Mouse (Mus musculus): Measurements from ENCODE around the gene Samd7. TPM values are rescaled to one million over a fixed set of nuclear protein-coding genes. Genes with fewer than 3 reads are reported as not detected.
A peak's percentile ranks its signal among the peaks of the same experiment; 100 is the strongest.

The Samd7 gene
- polyA plus RNA-seq, 1 experiment from 2014 or later = not detected

- 80% methylated on average over 7 of the region's 7 CpGs for WGBS
- H3K4me3 ChIP-seq = no peak overlapping the region
- no peak overlapping the region for H3K27ac ChIP-seq (replicated peaks)
- no peak for ATAC-seq (ENCODE audit: low FRiP score, low read depth)
- H3K9ac ChIP-seq (replicated peaks) = no peak overlapping the region
- no peaks in the 10 kb centered on the region for H3K4me1 ChIP-seq
- no peak overlapping the region for H3K4me2 ChIP-seq (replicated peaks)
- no peaks in the 10 kb centered on the region for H3K36me3 ChIP-seq
- no peaks in the 10 kb centered on the region for H3K9me3 ChIP-seq
- no peaks in the 10 kb centered on the region for H3K27me3 ChIP-seq
Observed at GRCm38 (mm10) chr3:30766177-30766576, 20.1 kb downstream of the Samd7 start.

GRCm38 (mm10) chr3:30767271-30767670 lies 21.2 kb downstream of the Samd7 start:
- ATAC-seq (ENCODE audit: low FRiP score, low read depth) = no peak
- no peaks in the 10 kb centered on the region for H3K4me1 ChIP-seq
- no peak overlapping the region for H3K4me3 ChIP-seq
- H3K9ac ChIP-seq (replicated peaks) = no peak overlapping the region
- no peak overlapping the region for H3K27ac ChIP-seq (replicated peaks)
- H3K9me3 ChIP-seq = no peaks in the 10 kb centered on the region
- 90% methylated on average over 6 of the region's 6 CpGs for WGBS
- H3K4me2 ChIP-seq (replicated peaks) = no peak overlapping the region
- no peaks in the 10 kb centered on the region for H3K36me3 ChIP-seq
- H3K27me3 ChIP-seq = no peaks in the 10 kb centered on the region

GRCm38 (mm10) chr3:30769755-30770515 lies 23.8 kb downstream of the Samd7 start:
- Histone ChIP-seq H3K4me3 (no peak overlapping the region), H3K9me3 (no peaks in the 10 kb centered on the region), H3K4me2 (replicated peaks) (no peak overlapping the region), H3K36me3 (no peaks in the 10 kb centered on the region), H3K9ac (replicated peaks) (no peak overlapping the region), H3K27me3 (no peaks in the 10 kb centered on the region), H3K27ac (replicated peaks) (no peak overlapping the region), H3K4me1 (no peaks in the 10 kb centered on the region)
- 72% methylated on average over 10 of the region's 10 CpGs for WGBS
- no peak for ATAC-seq (ENCODE audit: low FRiP score, low read depth)

- no peaks in the 10 kb centered on the region for H3K27me3 ChIP-seq
- no peak overlapping the region for H3K4me3 ChIP-seq
- H3K9me3 ChIP-seq = no peaks in the 10 kb centered on the region
- no peaks in the 10 kb centered on the region for H3K4me1 ChIP-seq
- H3K36me3 ChIP-seq = no peaks in the 10 kb centered on the region
- 93% methylated on average over 1 of the region's 1 CpGs for WGBS
- H3K4me2 ChIP-seq (replicated peaks) = no peak overlapping the region
- no peak overlapping the region for H3K9ac ChIP-seq (replicated peaks)
- no peak overlapping the region for H3K27ac ChIP-seq (replicated peaks)
- no peak for ATAC-seq (ENCODE audit: low FRiP score, low read depth)
Observed at GRCm38 (mm10) chr3:30771560-30771959, 25.5 kb downstream of the Samd7 start.

GRCm38 (mm10) chr3:30772631-30773030 lies 26.5 kb downstream of the Samd7 start:
- Histone ChIP-seq H3K4me1 (no peaks in the 10 kb centered on the region), H3K27me3 (no peaks in the 10 kb centered on the region), H3K27ac (replicated peaks) (no peak overlapping the region), H3K36me3 (no peaks in the 10 kb centered on the region), H3K9ac (replicated peaks) (no peak overlapping the region), H3K9me3 (no peaks in the 10 kb centered on the region), H3K4me2 (replicated peaks) (no peak overlapping the region), H3K4me3 (no peak overlapping the region)
- ATAC-seq (ENCODE audit: low FRiP score, low read depth) = no peak
- WGBS = 79% methylated on average over 4 of the region's 4 CpGs

- WGBS = 92% methylated on average over 5 of the region's 5 CpGs
- no peak overlapping the region for H3K4me2 ChIP-seq (replicated peaks)
- no peak overlapping the region for H3K9ac ChIP-seq (replicated peaks)
- H3K27me3 ChIP-seq = no peaks in the 10 kb centered on the region
- H3K4me3 ChIP-seq = no peak overlapping the region
- no peak for ATAC-seq (ENCODE audit: low FRiP score, low read depth)
- no peaks in the 10 kb centered on the region for H3K9me3 ChIP-seq
- no peaks in the 10 kb centered on the region for H3K36me3 ChIP-seq
- H3K4me1 ChIP-seq = no peaks in the 10 kb centered on the region
- no peak overlapping the region for H3K27ac ChIP-seq (replicated peaks)
Observed at GRCm38 (mm10) chr3:30774677-30775076, 28.6 kb downstream of the Samd7 start.

GRCm38 (mm10) chr3:30777984-30778383 lies 31.9 kb downstream of the Samd7 start:
- no peak overlapping the region for H3K4me3 ChIP-seq
- H3K4me1 ChIP-seq = no peaks in the 10 kb centered on the region
- H3K27me3 ChIP-seq = no peaks in the 10 kb centered on the region
- no peak overlapping the region for H3K4me2 ChIP-seq (replicated peaks)
- no peak for ATAC-seq (ENCODE audit: low FRiP score, low read depth)
- H3K36me3 ChIP-seq = no peaks in the 10 kb centered on the region
- no peaks in the 10 kb centered on the region for H3K9me3 ChIP-seq
- WGBS = 77% methylated on average over 5 of the region's 5 CpGs
- no peak overlapping the region for H3K9ac ChIP-seq (replicated peaks)
- no peak overlapping the region for H3K27ac ChIP-seq (replicated peaks)

- no peaks in the 10 kb centered on the region for H3K4me1 ChIP-seq
- 21% methylated on average over 5 of the region's 5 CpGs for WGBS
Observed at GRCm38 (mm10) chr3:30788531-30788930, 42.4 kb downstream of the Samd7 start.

GRCm38 (mm10) chr3:30792737-30793402 lies 46.8 kb downstream of the Samd7 start, which contains the start of gene Sec62:
TSS of gene Sec62 (plus strand) at chr3:30792875.
- Histone ChIP-seq H3K27ac (replicated peaks) (peak within 1 kb of the TSS; percentile 90), H3K36me3 (no peaks in the 10 kb centered on the region), H3K4me3 (peak within 1 kb of the TSS; percentile 97), H3K9me3 (no peaks in the 10 kb centered on the region), H3K4me2 (replicated peaks) (peak within 1 kb of the TSS; percentile 73), H3K27me3 (no peaks in the 10 kb centered on the region), H3K9ac (replicated peaks) (peak within 1 kb of the TSS; percentile 99), H3K4me1 (peaks cover 7% of the 10 kb centered on the region)
- under 1% methylated on average over 62 of the region's 62 CpGs for WGBS
- peak; percentile 98 for ATAC-seq (ENCODE audit: low FRiP score, low read depth)

More at GRCm38 (mm10) chr3:30788531-30788930, 42.4 kb downstream of the Samd7 start:
- Histone ChIP-seq H3K4me3 (no peak overlapping the region), H3K9me3 (no peaks in the 10 kb centered on the region), H3K27me3 (no peaks in the 10 kb centered on the region), H3K4me2 (replicated peaks) (no peak overlapping the region), H3K36me3 (no peaks in the 10 kb centered on the region), H3K9ac (replicated peaks) (no peak overlapping the region), H3K27ac (replicated peaks) (no peak overlapping the region)
- no peak for ATAC-seq (ENCODE audit: low FRiP score, low read depth)

GRCm38 (mm10) chr3:30793403-30794221 lies 47.5 kb downstream of the Samd7 start:
- H3K4me1 ChIP-seq = peaks cover 7% of the 10 kb centered on the region
- under 1% methylated on average over 75 of the region's 75 CpGs for WGBS
- no peaks in the 10 kb centered on the region for H3K9me3 ChIP-seq
- H3K4me3 ChIP-seq = peak overlapping the region; percentile 97
- H3K9ac ChIP-seq (replicated peaks) = peak overlapping the region; percentile 99
- H3K27ac ChIP-seq (replicated peaks) = peak overlapping the region; percentile 90
- no peaks in the 10 kb centered on the region for H3K27me3 ChIP-seq
- H3K36me3 ChIP-seq = no peaks in the 10 kb centered on the region
- ATAC-seq (ENCODE audit: low FRiP score, low read depth) = peak; percentile 83
- peak overlapping the region; percentile 73 for H3K4me2 ChIP-seq (replicated peaks)

- WGBS = 95% methylated on average over 3 of the region's 3 CpGs
- H3K4me2 ChIP-seq (replicated peaks) = no peak overlapping the region
- no peak overlapping the region for H3K9ac ChIP-seq (replicated peaks)
- H3K4me3 ChIP-seq = no peak overlapping the region
- peaks cover 33% of the 10 kb centered on the region for H3K36me3 ChIP-seq
- H3K27ac ChIP-seq (replicated peaks) = no peak overlapping the region
- no peaks in the 10 kb centered on the region for H3K9me3 ChIP-seq
- H3K27me3 ChIP-seq = no peaks in the 10 kb centered on the region
- no peak for ATAC-seq (ENCODE audit: low FRiP score, low read depth)
- no peaks in the 10 kb centered on the region for H3K4me1 ChIP-seq
Observed at GRCm38 (mm10) chr3:30802171-30802570, 56.1 kb downstream of the Samd7 start.

- Histone ChIP-seq H3K9ac (replicated peaks) (no peak overlapping the region), H3K36me3 (peaks cover 44% of the 10 kb centered on the region), H3K27ac (replicated peaks) (no peak overlapping the region)
Observed at GRCm38 (mm10) chr3:30812881-30813280, 66.8 kb downstream of the Samd7 start.

More at GRCm38 (mm10) chr3:30812881-30813280, 66.8 kb downstream of the Samd7 start:
- no peak overlapping the region for H3K4me2 ChIP-seq (replicated peaks)
- H3K27me3 ChIP-seq = no peaks in the 10 kb centered on the region
- H3K9me3 ChIP-seq = no peaks in the 10 kb centered on the region
- H3K4me3 ChIP-seq = no peak overlapping the region
- no peaks in the 10 kb centered on the region for H3K4me1 ChIP-seq
- no peak for ATAC-seq (ENCODE audit: low FRiP score, low read depth)
- 74% methylated on average over 3 of the region's 3 CpGs for WGBS

Data from midbrain, embryonic 12.5 days (tissue).